Mouse (Mus musculus) liver, embryonic 14.5 days (tissue): ENCODE measurements around the gene Exoc3l. TPM values are rescaled to one million over a fixed set of nuclear protein-coding genes. Genes with fewer than 3 reads are reported as not detected.

Experiments
- ATAC-seq: fragments of 200-750 bp; cut with Nextera tagmentation; 2 replicates; pipeline ENCODE4 v1.8.0; 2017; ENCODE audit warnings: moderate number of reproducible peaks, mild to moderate bottlenecking, moderate library complexity; ENCODE audit not compliant: insufficient read depth
- DNase-seq, 3 experiments: peaks; one replicate each; pipeline ENCODE4 v3.0.0-alpha.2; 2012 to 2013; ENCODE audit warnings: low read depth in 3 of 3, low spot score in 3 of 3
- H3K27ac ChIP-seq: fragments of 300-500 bp; sonication (generic); 2 replicates; pipeline ENCODE4 v1.5.1; 2014; ENCODE audit warnings: moderate library complexity, mild to moderate bottlenecking, control low read depth, inconsistent platforms
- H3K27me3 ChIP-seq: fragments of 300-500 bp; sonication (generic); 2 replicates; pipeline ENCODE4 v1.6.1; 2014; ENCODE audit warnings: mild to moderate bottlenecking, low read length, moderate library complexity; ENCODE audit not compliant: control insufficient read depth, insufficient read depth
- H3K36me3 ChIP-seq: fragments of 300-500 bp; sonication (generic); replicated peaks from 2 replicates; pipeline ENCODE4 v1.6.1; 2014; ENCODE audit warnings: low read depth; ENCODE audit not compliant: control insufficient read depth, insufficient read depth
- H3K4me1 ChIP-seq, 2 experiments: fragments of 200-500 bp in 1 of 2; fragments of 300-500 bp in 1 of 2; sonication (generic) in 1 of 2; replicated peaks; 2 replicates each; pipeline ENCODE4 v1.6.1; 2012 to 2014; ENCODE audit warnings: antibody characterized with exemption in 1 of 2, inconsistent platforms in 1 of 2, low read length in 1 of 2; ENCODE audit not compliant: control insufficient read depth in 2 of 2, insufficient read depth in 2 of 2
- H3K4me2 ChIP-seq: fragments of 300-500 bp; sonication (generic); 2 replicates; pipeline ENCODE4 v1.6.1; 2014; ENCODE audit warnings: low read depth, mild to moderate bottlenecking, control low read depth, moderate library complexity
- H3K4me3 ChIP-seq, 2 experiments: fragments of 200-500 bp in 1 of 2; fragments of 300-500 bp in 1 of 2; sonication (generic) in 1 of 2; 2 replicates each; pipeline ENCODE4 v1.5.1; 2012 to 2014; ENCODE audit warnings: low read depth in 2 of 2, low read length in 2 of 2, mild to moderate bottlenecking in 2 of 2, control low read depth in 1 of 2, inconsistent platforms in 1 of 2, moderate library complexity in 1 of 2; ENCODE audit not compliant: insufficient read depth in 1 of 2
- H3K9ac ChIP-seq: fragments of 300-500 bp; sonication (generic); replicated peaks from 2 replicates; pipeline ENCODE4 v1.6.1; 2014; ENCODE audit warnings: mild to moderate bottlenecking, control low read depth, moderate library complexity
- H3K9me3 ChIP-seq: fragments of 300-500 bp; sonication (generic); 2 replicates; pipeline ENCODE4 v1.6.1; 2016; ENCODE audit warnings: low read length, mixed read lengths; ENCODE audit not compliant: control insufficient read depth
- CTCF ChIP-seq: IDR thresholded peaks from 2 replicates; pipeline ENCODE4 v1.5.1; 2016; ENCODE audit warnings: antibody characterized with exemption, low read depth, control low read depth
- EP300 ChIP-seq: IDR thresholded peaks from 2 replicates; pipeline ENCODE4 v1.6.1; 2016; ENCODE audit warnings: antibody characterized with exemption, low read depth
- WGBS: fragments of 180-500 bp; shearing (Covaris S2); extraction: QIAGEN DNeasy Blood & Tissue Kit; methylation state at CpG from one replicate; pipeline ENCODE4 v1.1.7; 2014; ENCODE audit not compliant: insufficient replicate concordance; 5-methylcytosine and 5-hydroxymethylcytosine counted together
- polyA plus RNA-seq, 2 experiments: library from polyadenylated mRNA; depleted of rRNA in 1 of 2; stranded (reverse) in 1 of 2; unstranded in 1 of 2; fragments of >200 nt; fragmentation: Nextera tagmentation in 1 of 2; extraction: Ambion mirVana in 1 of 2; gene quantifications; 2 replicates each; pipeline versions ENCODE4 v1.2.1 to v1.2.3; 2012 to 2014

Gene Exoc3l
- polyA plus RNA-seq, 2 experiments: 4.5 to 6.5 TPM

GRCm38 (mm10) chr8:105341399-105341798, 45.5 kb upstream of the Exoc3l start:
- peaks cover 4% of the 10 kb centered on the region for H3K27me3 ChIP-seq
- TF ChIP-seq EP300 (no peak), CTCF (no peak)
- H3K36me3 ChIP-seq: no peaks in the 10 kb centered on the region
- whole genome bisulfite sequencing: 64% methylated on average over 8 of the region's 8 CpGs
- no peak overlapping the region for H3K9ac ChIP-seq
- no peak overlapping the region for H3K4me2 ChIP-seq
- peaks cover 7 to 22% of the 10 kb centered on the region in 2 experiments for H3K4me1 ChIP-seq
- DNase-seq (no peak), ATAC-seq (no peak)
- H3K27ac ChIP-seq: no peak overlapping the region
- no peak overlapping the region for H3K4me3 ChIP-seq
- H3K9me3 ChIP-seq: no peaks in the 10 kb centered on the region

- Histone ChIP-seq H3K4me2 (no peak overlapping the region), H3K4me1 (peaks cover 7 to 19% of the 10 kb centered on the region in 2 experiments)
Measured at GRCm38 (mm10) chr8:105339886-105340635, 44.2 kb upstream of the Exoc3l start.

GRCm38 (mm10) chr8:105338992-105339391, 43.1 kb upstream of the Exoc3l start:
- no peak overlapping the region for H3K4me2 ChIP-seq
- 8% methylated on average over 4 of the region's 4 CpGs for WGBS

More at GRCm38 (mm10) chr8:105339886-105340635, 44.2 kb upstream of the Exoc3l start:
- Histone ChIP-seq H3K9me3 (no peaks in the 10 kb centered on the region), H3K27ac (no peak overlapping the region), H3K27me3 (no peaks in the 10 kb centered on the region), H3K9ac (no peak overlapping the region; the same call in 1 of the 2 replicates), H3K36me3 (no peaks in the 10 kb centered on the region), H3K4me3 (no peak overlapping the region)
- TF ChIP-seq EP300 (no peak), CTCF (no peak)
- DNase-seq: no peak
- WGBS: 29% methylated on average over 6 of the region's 6 CpGs
- peak; percentile 64 for ATAC-seq

GRCm38 (mm10) chr8:105336373-105337130, 40.7 kb upstream of the Exoc3l start:
- no peak overlapping the region for H3K9ac ChIP-seq
- peaks cover 7 to 15% of the 10 kb centered on the region in 2 experiments for H3K4me1 ChIP-seq
- H3K27ac ChIP-seq: no peak overlapping the region
- ATAC-seq (no peak; the same call in 1 of the 2 replicates), DNase-seq (no peak)
- no peaks in the 10 kb centered on the region for H3K9me3 ChIP-seq
- WGBS: 85% methylated on average over 32 of the region's 32 CpGs
- H3K36me3 ChIP-seq: no peaks in the 10 kb centered on the region
- no peak overlapping the region for H3K4me3 ChIP-seq
- TF ChIP-seq CTCF: no peak
- TF ChIP-seq EP300: no peak
- no peak overlapping the region for H3K4me2 ChIP-seq
- no peaks in the 10 kb centered on the region for H3K27me3 ChIP-seq

More at GRCm38 (mm10) chr8:105338992-105339391, 43.1 kb upstream of the Exoc3l start:
- peaks cover 7 to 19% of the 10 kb centered on the region in 2 experiments for H3K4me1 ChIP-seq
- H3K9ac ChIP-seq: no peak overlapping the region
- no peaks in the 10 kb centered on the region for H3K27me3 ChIP-seq
- DNase-seq (no peak), ATAC-seq (no peak)
- no peak for TF ChIP-seq EP300
- TF ChIP-seq CTCF: no peak
- no peaks in the 10 kb centered on the region for H3K36me3 ChIP-seq
- H3K9me3 ChIP-seq: no peaks in the 10 kb centered on the region
- no peak overlapping the region for H3K27ac ChIP-seq
- no peak overlapping the region for H3K4me3 ChIP-seq

- TF ChIP-seq EP300 (no peak), CTCF (no peak)
- H3K4me3 ChIP-seq: no peak overlapping the region
- DNase-seq (no peak), ATAC-seq (no peak)
- H3K4me2 ChIP-seq: no peak overlapping the region
- H3K36me3 ChIP-seq: peaks cover 28% of the 10 kb centered on the region
- H3K9ac ChIP-seq: no peak overlapping the region
- 64% methylated on average over 2 of the region's 2 CpGs for WGBS
- H3K9me3 ChIP-seq: no peaks in the 10 kb centered on the region
- H3K27me3 ChIP-seq: no peaks in the 10 kb centered on the region
- peaks cover 0 to under 1% of the 10 kb centered on the region in 2 experiments; a peak in 2 of 4 replicates for H3K4me1 ChIP-seq
- no peak overlapping the region for H3K27ac ChIP-seq
Measured at GRCm38 (mm10) chr8:105332523-105332922, 36.6 kb upstream of the Exoc3l start.
